Mouse (Mus musculus) embryonic fibroblast, embryonic 13.5 days (primary cell): ENCODE results near the gene Rheb.

Source experiments
- CTCF ChIP-seq: IDR thresholded peaks from 2 replicates; pipeline ENCODE4 v1.5.1; 2011; ENCODE audit warnings: mild to moderate bottlenecking, control low read depth, low read length, moderate library complexity, borderline replicate concordance; ENCODE audit not compliant: insufficient read depth
- POLR2A ChIP-seq: IDR thresholded peaks from 2 replicates; pipeline ENCODE4 v1.6.1; 2011; ENCODE audit warnings: low read depth, mild to moderate bottlenecking, control low read depth, low read length, moderate library complexity

GRCm38 (mm10) chr5:24813946-24814345 is 28.5 kb downstream of the Rheb start:
- TF ChIP-seq CTCF (no peak), POLR2A (no peak)
